Mouse (Mus musculus) olfactory bulb, adult 2 months (tissue): ENCODE measurements at regions not wholly inside any gene's neighbourhood (a gene's known extent, or its start where the extent isn't known, plus 50 kb on each side); places are given as distances from the start of the nearest gene placed in this dataset.

Experiments used
- CTCF ChIP-seq: fragments of 200-500 bp; IDR thresholded peaks from 2 replicates; pipeline ENCODE4 v1.5.1; 2012; ENCODE audit warnings: low read depth, mild to moderate bottlenecking, low read length, moderate library complexity; ENCODE audit not compliant: insufficient read depth
- POLR2A ChIP-seq: fragments of 200-500 bp; IDR thresholded peaks from 2 replicates; pipeline ENCODE4 v1.6.1; 2012; ENCODE audit warnings: mild to moderate bottlenecking, low read depth, low read length, moderate library complexity; ENCODE audit not compliant: insufficient read depth

DNA sequence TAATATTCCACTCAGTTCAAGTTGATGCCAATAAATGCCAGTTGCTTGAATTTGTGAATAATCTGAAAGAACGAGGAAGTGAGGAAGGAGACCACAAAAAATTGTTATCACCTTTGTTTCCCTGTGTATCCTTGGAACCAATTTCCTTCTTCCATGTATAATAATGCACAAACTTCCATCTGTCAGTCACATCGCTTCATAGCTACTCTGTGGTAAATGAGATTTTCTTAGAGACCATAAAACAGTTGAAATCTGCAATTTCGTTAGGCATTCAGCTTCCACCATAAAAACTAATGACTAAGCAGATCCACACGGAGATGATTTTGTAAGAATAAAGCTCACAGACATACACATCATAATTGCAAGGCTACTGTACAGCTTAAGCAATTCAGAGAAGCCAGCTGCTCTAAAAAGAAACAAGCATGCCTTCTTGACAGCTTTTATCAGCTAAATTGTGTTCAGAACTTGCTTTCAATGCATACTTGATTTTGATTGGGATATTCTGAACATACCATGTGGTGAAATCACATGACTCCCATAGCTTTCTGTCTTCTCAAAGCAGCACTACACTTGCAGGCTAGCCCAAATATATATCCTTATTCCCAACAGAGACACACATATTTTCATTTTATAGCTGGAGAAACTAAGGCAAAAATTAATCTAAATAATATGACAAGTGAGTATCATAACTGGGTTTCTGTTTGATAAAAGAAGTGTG, 232.3 kb upstream of the Dlgap1 start:
- TF ChIP-seq POLR2A (no peak), CTCF (no peak)
